Mouse (Mus musculus): Measurements from ENCODE around the gene Bri3bp. TPM values are rescaled to one million over a fixed set of nuclear protein-coding genes. Genes with fewer than 3 reads are reported as not detected.

Gene Bri3bp
- polyA plus RNA-seq, 1 experiment from 2014 or later = 57.6 TPM

GRCm38 (mm10) chr5:125502186-125502585 is 60.8 kb downstream of the Bri3bp start:
- peaks cover 75% of the 10 kb centered on the region for H3K36me3 ChIP-seq (replicated peaks)
- 45% methylated on average over 3 of the region's 3 CpGs for WGBS

GRCm38 (mm10) chr5:125503628-125504027 is 62.3 kb downstream of the Bri3bp start:
- Histone ChIP-seq H3K27ac (no peak overlapping the region), H3K4me3 (no peak overlapping the region), H3K36me3 (replicated peaks) (peaks cover 88% of the 10 kb centered on the region), H3K9me3 (no peaks in the 10 kb centered on the region), H3K4me1 (0 out of 2 replicates have a peak, but pooled peaks cover 8% of the 10 kb centered on the region), H3K27me3 (ENCODE audit: poor library complexity, severe bottlenecking) (no peaks in the 10 kb centered on the region)
- no peak for DNase-seq (ENCODE audit: extremely low spot score, low spot score)
- WGBS = 93% methylated on average over 6 of the region's 6 CpGs

More at GRCm38 (mm10) chr5:125502186-125502585, 60.8 kb downstream of the Bri3bp start:
- 0 out of 2 replicates have a peak, but pooled peaks cover 8% of the 10 kb centered on the region for H3K4me1 ChIP-seq
- no peak overlapping the region for H3K4me3 ChIP-seq
- H3K27me3 ChIP-seq (ENCODE audit: poor library complexity, severe bottlenecking) = no peaks in the 10 kb centered on the region
- H3K27ac ChIP-seq = no peak overlapping the region
- DNase-seq (ENCODE audit: extremely low spot score, low spot score) = no peak
- no peaks in the 10 kb centered on the region for H3K9me3 ChIP-seq

GRCm38 (mm10) chr5:125504692-125505091 is 63.3 kb downstream of the Bri3bp start:
- no peak overlapping the region for H3K4me3 ChIP-seq
- no peak for DNase-seq (ENCODE audit: extremely low spot score, low spot score)
- H3K36me3 ChIP-seq (replicated peaks) = peaks cover 91% of the 10 kb centered on the region
- H3K27ac ChIP-seq = no peak overlapping the region
- WGBS = 80% methylated on average over 11 of the region's 11 CpGs
- 0 out of 2 replicates have a peak, but pooled peaks cover 8% of the 10 kb centered on the region for H3K4me1 ChIP-seq
- H3K27me3 ChIP-seq (ENCODE audit: poor library complexity, severe bottlenecking) = no peaks in the 10 kb centered on the region
- H3K9me3 ChIP-seq = no peaks in the 10 kb centered on the region

GRCm38 (mm10) chr5:125505968-125506367 is 64.6 kb downstream of the Bri3bp start:
- DNase-seq (ENCODE audit: extremely low spot score, low spot score) = no peak
- Histone ChIP-seq H3K4me3 (no peak overlapping the region), H3K4me1 (0 out of 2 replicates have a peak, but pooled peaks cover 8% of the 10 kb centered on the region), H3K27me3 (ENCODE audit: poor library complexity, severe bottlenecking) (no peaks in the 10 kb centered on the region), H3K36me3 (replicated peaks) (peaks cover 90% of the 10 kb centered on the region), H3K9me3 (no peaks in the 10 kb centered on the region), H3K27ac (no peak overlapping the region)
- 90% methylated on average over 15 of the region's 15 CpGs for WGBS

GRCm38 (mm10) chr5:125507582-125507981 is 66.2 kb downstream of the Bri3bp start:
- WGBS = 93% methylated on average over 9 of the region's 9 CpGs
- Histone ChIP-seq H3K9me3 (no peaks in the 10 kb centered on the region), H3K27me3 (ENCODE audit: poor library complexity, severe bottlenecking) (no peaks in the 10 kb centered on the region), H3K27ac (no peak overlapping the region), H3K4me1 (0 out of 2 replicates have a peak, but pooled peaks cover under 1% of the 10 kb centered on the region), H3K36me3 (replicated peaks) (peaks cover 92% of the 10 kb centered on the region), H3K4me3 (no peak overlapping the region)
- no peak for DNase-seq (ENCODE audit: extremely low spot score, low spot score)

GRCm38 (mm10) chr5:125508006-125508405 is 66.6 kb downstream of the Bri3bp start:
- Histone ChIP-seq H3K9me3 (no peaks in the 10 kb centered on the region), H3K4me1 (no peaks in the 10 kb centered on the region), H3K4me3 (no peak overlapping the region), H3K27me3 (ENCODE audit: poor library complexity, severe bottlenecking) (no peaks in the 10 kb centered on the region), H3K27ac (no peak overlapping the region), H3K36me3 (replicated peaks) (peaks cover 92% of the 10 kb centered on the region)
- no peak for DNase-seq (ENCODE audit: extremely low spot score, low spot score)
- WGBS = 94% methylated on average over 10 of the region's 10 CpGs

- WGBS = 51% methylated on average over 5 of the region's 5 CpGs
- Histone ChIP-seq H3K36me3 (replicated peaks) (peaks cover 92% of the 10 kb centered on the region), H3K4me3 (no peak overlapping the region), H3K4me1 (no peaks in the 10 kb centered on the region), H3K9me3 (no peaks in the 10 kb centered on the region), H3K27me3 (ENCODE audit: poor library complexity, severe bottlenecking) (no peaks in the 10 kb centered on the region), H3K27ac (no peak overlapping the region)
- peak; percentile 50 for DNase-seq (ENCODE audit: extremely low spot score, low spot score)
These were observed 68.2 kb downstream of the Bri3bp start for GRCm38 (mm10) chr5:125509541-125509940.

Small RNAs within 50 kb of the gene (microRNA-seq; reads per million reads assigned to microRNA genes)
- gene Gm27551 = not detected

Other genes starting within 250 kb of the Bri3bp start
- gene Scarb1, start 100.5 kb upstream of the Bri3bp start, polyA plus RNA-seq (2016; fragmentation: Nextera tagmentation; extraction: Ambion mirVana) = 51.3 and 54.5 TPM in 2 replicates
- gene Gm10382, start 52.2 kb upstream of the Bri3bp start, polyA plus RNA-seq (2016; fragmentation: Nextera tagmentation; extraction: Ambion mirVana) = 0.21 and 0.38 TPM in 2 replicates
- 931 and 967 TPM in 2 replicates for gene Ubc, start 51.4 kb upstream of the Bri3bp start, polyA plus RNA-seq (2016; fragmentation: Nextera tagmentation; extraction: Ambion mirVana)
- gene Dhx37, start 7.4 kb upstream of the Bri3bp start, polyA plus RNA-seq (2016; fragmentation: Nextera tagmentation; extraction: Ambion mirVana) = 21.4 and 22.2 TPM in 2 replicates
- gene Aacs, start 34.2 kb downstream of the Bri3bp start, polyA plus RNA-seq (2016; fragmentation: Nextera tagmentation; extraction: Ambion mirVana) = 58.5 and 58.6 TPM in 2 replicates
- 0.20 and 0.27 TPM in 2 replicates for gene Tmem132b, start 90.2 kb downstream of the Bri3bp start, polyA plus RNA-seq (2016; fragmentation: Nextera tagmentation; extraction: Ambion mirVana)

Measured in forebrain, embryonic 10.5 days (tissue).